Mouse (Mus musculus) lung, adult 2 months (tissue): ENCODE measurements around the gene Immp2l. TPM values are rescaled to one million over a fixed set of nuclear protein-coding genes. Genes with fewer than 3 reads are reported as not detected.
"Not testable (repeated sequence)": the region's sequence is repeated elsewhere in the genome, so short reads cannot be mapped to it uniquely, and the experiment has no call there.

Experiments used
- DNase-seq: peaks from one replicate; pipeline ENCODE4 v3.0.0; 2022
- H3K4me1 ChIP-seq: fragments of 200-500 bp; 2 replicates; pipeline ENCODE4 v1.6.1; 2011; ENCODE audit warnings: low read length; ENCODE audit not compliant: control insufficient read depth, insufficient read depth
- H3K4me3 ChIP-seq: fragments of 200-500 bp; replicated peaks from 2 replicates; pipeline ENCODE3; 2011; ENCODE audit warnings: low read depth, mild to moderate bottlenecking, control low read depth, low read length; ENCODE audit errors: extremely low read depth
- CTCF ChIP-seq: fragments of 200-500 bp; IDR thresholded peaks from 2 replicates; pipeline ENCODE4 v1.5.1; 2011; ENCODE audit warnings: mild to moderate bottlenecking, low read length, control low read depth; ENCODE audit not compliant: insufficient read depth
- POLR2A ChIP-seq: fragments of 200-500 bp; IDR thresholded peaks from 2 replicates; pipeline ENCODE4 v1.6.1; 2011; ENCODE audit warnings: low read depth, mild to moderate bottlenecking, control low read depth, low read length, borderline replicate concordance; ENCODE audit errors: extremely low read depth
- WGBS: fragments of 180-500 bp; shearing (Covaris S2); methylation state at CpG from one replicate; pipeline ENCODE4 v1.1.7; 2018; 5-methylcytosine and 5-hydroxymethylcytosine counted together
- polyA plus RNA-seq: library from polyadenylated mRNA; depleted of rRNA; stranded (reverse); fragments of >200 nt; gene quantifications from 2 replicates; pipeline ENCODE4 v1.2.3, GENCODE M21; 2012

Immp2l gene
- polyA plus RNA-seq, 1 experiment: 1.5 TPM

GRCm38 (mm10) chr12:41834646-41835045, 810.8 kb downstream of the Immp2l start:
- 87% methylated on average over 2 of the region's 2 CpGs for WGBS
- no peak for DNase-seq
- no peak overlapping the region for H3K4me3 ChIP-seq
- peaks cover 3% of the 10 kb centered on the region for H3K4me1 ChIP-seq
- TF ChIP-seq CTCF (no peak), POLR2A (no peak)

GRCm38 (mm10) chr12:41838334-41838847, 814.5 kb downstream of the Immp2l start:
- Histone ChIP-seq H3K4me1 (peaks cover 3% of the 10 kb centered on the region), H3K4me3 (no peak overlapping the region)
- no peak for TF ChIP-seq CTCF
- no peak for DNase-seq
- WGBS: 36% methylated on average over 6 of the region's 6 CpGs

GRCm38 (mm10) chr12:41839241-41839640, 815.4 kb downstream of the Immp2l start:
- Histone ChIP-seq H3K4me1 (peaks cover 3% of the 10 kb centered on the region), H3K4me3 (no peak overlapping the region)
- WGBS: 91% methylated on average over 2 of the region's 2 CpGs
- TF ChIP-seq CTCF (no peak), POLR2A (no peak)
- no peak for DNase-seq

DNA sequence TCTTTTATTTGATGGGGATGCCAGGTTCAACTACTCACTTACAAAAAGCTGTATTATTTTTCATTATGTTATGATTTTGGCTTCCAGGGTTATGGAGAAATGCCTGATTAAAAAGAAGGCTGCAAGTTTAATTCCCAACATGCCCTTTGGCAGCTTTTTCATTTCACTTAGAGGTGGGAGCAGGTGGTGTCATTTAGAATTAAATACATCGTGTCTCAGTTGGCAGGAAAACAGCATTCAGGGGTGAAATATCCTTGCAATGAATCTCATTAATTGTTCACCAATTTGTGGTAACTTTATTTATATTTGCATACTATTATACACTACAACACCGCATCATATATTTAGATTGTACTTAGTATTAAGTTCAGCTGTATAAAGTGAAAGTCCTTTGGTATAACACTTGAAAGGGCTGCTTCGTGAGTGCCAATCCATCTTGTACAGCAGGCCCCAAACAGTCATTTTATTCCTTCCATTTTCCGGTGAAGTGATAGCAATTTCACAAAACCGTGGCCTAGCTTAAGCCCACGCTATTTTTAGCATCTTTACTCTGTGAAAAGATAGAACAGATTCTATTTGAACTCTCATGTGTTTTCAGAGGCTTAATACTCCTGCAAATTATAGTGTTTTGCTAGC, 818.9 kb downstream of the Immp2l start:
- WGBS: 66% methylated on average over 6 of the region's 6 CpGs
- no peak overlapping the region for H3K4me3 ChIP-seq
- H3K4me1 ChIP-seq: peaks cover 3% of the 10 kb centered on the region
- DNase-seq: no peak
- TF ChIP-seq CTCF: no peak
- TF ChIP-seq POLR2A: no peak

GRCm38 (mm10) chr12:41851896-41852470, 828.1 kb downstream of the Immp2l start:
- Histone ChIP-seq H3K4me3 (no peak overlapping the region), H3K4me1 (no peaks in the 10 kb centered on the region)
- 72% methylated on average over 7 of the region's 7 CpGs for WGBS
- no peak for DNase-seq
- TF ChIP-seq CTCF (no peak), POLR2A (no peak)

- WGBS: 52% methylated on average over 5 of the region's 5 CpGs
- not testable (repeated sequence) for H3K4me3 ChIP-seq, H3K4me1 ChIP-seq, DNase-seq
Observed at GRCm38 (mm10) chr12:41859652-41860051, 835.8 kb downstream of the Immp2l start.

DNA sequence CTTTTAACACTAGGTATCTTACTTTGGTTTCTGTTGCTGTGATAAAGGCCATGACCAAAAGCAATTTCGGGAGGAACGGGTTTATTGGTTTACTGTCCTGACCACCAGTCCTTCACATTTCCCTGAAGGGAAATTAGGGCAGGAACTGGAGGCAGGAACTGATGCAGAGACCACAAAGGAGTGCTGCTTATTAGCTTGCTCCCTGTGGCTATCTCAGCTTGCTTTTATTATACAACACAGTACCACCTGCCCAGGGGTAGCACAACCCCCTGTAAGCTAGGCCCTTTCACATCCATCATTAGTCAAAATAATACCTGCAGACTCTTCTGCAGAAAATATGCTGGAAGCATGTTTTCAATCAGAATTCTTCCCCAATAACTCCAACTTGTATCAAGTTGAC, 844.4 kb downstream of the Immp2l start:
- Histone ChIP-seq H3K4me3 (no peak overlapping the region), H3K4me1 (no peaks in the 10 kb centered on the region)
- TF ChIP-seq POLR2A: no peak
- TF ChIP-seq CTCF: no peak
- WGBS: 91% methylated on average over 2 of the region's 2 CpGs
- no peak for DNase-seq

GRCm38 (mm10) chr12:41874015-41874414, 850.1 kb downstream of the Immp2l start:
- TF ChIP-seq POLR2A (no peak), CTCF (no peak)
- no peaks in the 10 kb centered on the region for H3K4me1 ChIP-seq
- 66% methylated on average over 2 of the region's 2 CpGs for whole genome bisulfite sequencing
- H3K4me3 ChIP-seq: no peak overlapping the region
- DNase-seq: no peak

DNA sequence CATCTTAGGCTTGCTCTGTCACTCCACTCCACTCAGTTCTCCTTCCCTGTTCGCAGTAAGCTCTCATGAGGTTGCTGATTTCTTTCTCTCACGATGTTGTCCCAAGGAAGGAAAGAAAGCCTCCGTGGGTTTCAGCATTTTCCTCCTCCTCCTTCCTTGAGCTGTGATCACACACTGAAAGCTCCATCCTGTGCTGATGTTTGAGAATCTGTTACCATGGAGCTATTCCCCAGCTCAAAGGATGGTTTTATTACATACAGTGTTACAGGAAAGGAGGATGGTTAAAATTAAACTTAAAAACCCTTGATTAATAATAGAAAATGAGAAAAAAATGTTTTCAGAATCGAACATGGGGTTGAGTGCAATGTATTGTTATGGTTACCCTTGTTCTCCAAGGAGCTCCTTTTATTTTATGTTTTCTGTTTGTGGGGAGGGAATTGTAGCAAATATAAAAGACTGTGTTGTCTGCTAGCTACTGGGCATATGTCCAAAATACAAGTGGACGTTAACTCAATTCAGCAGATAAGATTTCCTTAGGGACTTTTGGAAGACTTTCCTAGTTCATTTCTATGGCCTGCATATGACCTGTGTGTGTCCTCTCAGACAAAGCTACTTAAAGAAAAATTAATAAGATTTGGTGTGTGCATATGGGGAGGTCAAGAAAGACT, 853.5 kb downstream of the Immp2l start:
- TF ChIP-seq CTCF (no peak), POLR2A (no peak)
- Histone ChIP-seq H3K4me3 (no peak overlapping the region), H3K4me1 (no peaks in the 10 kb centered on the region)
- DNase-seq: no peak
- WGBS: 37% methylated on average over 5 of the region's 5 CpGs

DNA sequence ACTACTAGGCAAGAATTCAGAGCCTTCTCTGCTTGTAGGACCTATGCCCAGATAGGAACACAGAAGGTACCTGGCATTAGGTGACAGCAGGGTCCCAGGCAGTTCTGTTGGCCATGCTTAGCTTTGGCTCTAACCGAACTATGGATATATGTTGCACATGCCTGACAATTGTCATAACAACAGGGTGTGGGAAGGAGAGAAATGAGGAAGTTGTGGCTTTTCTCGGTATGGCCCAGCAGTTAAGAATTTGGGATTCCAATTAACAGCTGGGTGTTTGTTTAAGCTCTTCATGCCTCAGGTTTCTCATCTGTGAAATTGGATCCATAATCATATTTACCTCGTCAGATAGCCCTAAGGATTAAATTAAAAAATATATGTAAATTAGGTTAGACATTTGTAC, 854.6 kb downstream of the Immp2l start:
- 63% methylated on average over 3 of the region's 3 CpGs for WGBS
- no peak for DNase-seq
- H3K4me1 ChIP-seq: no peaks in the 10 kb centered on the region
- TF ChIP-seq POLR2A: no peak
- TF ChIP-seq CTCF: no peak
- H3K4me3 ChIP-seq: no peak overlapping the region
